Mouse (Mus musculus) kidney, adult 18-20 months (tissue): ENCODE results near the gene Lbh.
A peak's percentile ranks its signal among the peaks of the same experiment; 100 is the strongest.

Experiments used
- DNase-seq: peaks from one replicate; pipeline ENCODE4 v3.0.0; 2021

Gene Lbh

GRCm38 (mm10) chr17:72911751-72912150 lies 6.4 kb upstream of the Lbh start:
- no peak for DNase-seq

GRCm38 (mm10) chr17:72914082-72914481 lies 4.0 kb upstream of the Lbh start:
- no peak for DNase-seq

- DNase-seq = peak; percentile 66
These were observed 669 bp upstream of the Lbh start for GRCm38 (mm10) chr17:72917241-72918030.

- peak; percentile 38 for DNase-seq
These were observed 751 bp downstream of the Lbh start for GRCm38 (mm10) chr17:72918571-72919541.

- DNase-seq = no peak
These were observed 1.5 kb downstream of the Lbh start for GRCm38 (mm10) chr17:72919641-72920040.

- no peak for DNase-seq
These were observed 2.3 kb downstream of the Lbh start for GRCm38 (mm10) chr17:72920430-72920829.

GRCm38 (mm10) chr17:72920971-72921370 lies 2.9 kb downstream of the Lbh start:
- no peak for DNase-seq

GRCm38 (mm10) chr17:72922206-72922605 lies 4.1 kb downstream of the Lbh start:
- DNase-seq = no peak

GRCm38 (mm10) chr17:72923283-72923682 lies 5.2 kb downstream of the Lbh start:
- DNase-seq = no peak

GRCm38 (mm10) chr17:72924295-72924694 lies 6.2 kb downstream of the Lbh start:
- DNase-seq = no peak

GRCm38 (mm10) chr17:72925111-72925510 lies 7.0 kb downstream of the Lbh start:
- DNase-seq = peak; percentile 52

- peak; percentile 58 for DNase-seq
These were observed 7.9 kb downstream of the Lbh start for GRCm38 (mm10) chr17:72925804-72926617.

GRCm38 (mm10) chr17:72926994-72927393 lies 8.9 kb downstream of the Lbh start:
- DNase-seq = no peak

GRCm38 (mm10) chr17:72933116-72933515 lies 15.0 kb downstream of the Lbh start:
- no peak for DNase-seq

GRCm38 (mm10) chr17:72934146-72934545 lies 16.0 kb downstream of the Lbh start:
- DNase-seq = no peak

- DNase-seq = no peak
These were observed 16.5 kb downstream of the Lbh start for GRCm38 (mm10) chr17:72934653-72935052.

GRCm38 (mm10) chr17:72935921-72936320 lies 17.8 kb downstream of the Lbh start:
- no peak for DNase-seq

- no peak for DNase-seq
These were observed 18.2 kb downstream of the Lbh start for GRCm38 (mm10) chr17:72936336-72936735.

- no peak for DNase-seq
These were observed 19.1 kb downstream of the Lbh start for GRCm38 (mm10) chr17:72937204-72937603.

- DNase-seq = no peak
These were observed 20.1 kb downstream of the Lbh start for GRCm38 (mm10) chr17:72938026-72938795.

GRCm38 (mm10) chr17:72938871-72939568 lies 20.9 kb downstream of the Lbh start:
- no peak for DNase-seq

GRCm38 (mm10) chr17:72939569-72939899 lies 21.4 kb downstream of the Lbh start:
- DNase-seq = no peak
